Mouse (Mus musculus) layer of hippocampus, adult 18-20 months (tissue): ENCODE results near the gene Kcnip4. TPM values are rescaled to one million over a fixed set of nuclear protein-coding genes. Genes with fewer than 3 reads are reported as not detected.

ENCODE experiments used
- DNase-seq, 2 experiments: peaks; one replicate each; pipeline ENCODE4 v3.0.0; 2022; ENCODE audit warnings: low spot score in 2 of 2
- total RNA-seq, 2 experiments: library from RNA; stranded (reverse); gene quantifications; 2 replicates each; pipeline ENCODE4 v1.2.3; 2021

The Kcnip4 gene
- total RNA-seq, 2 experiments from 2014 or later: 56.3 to 58.4 TPM

DNA sequence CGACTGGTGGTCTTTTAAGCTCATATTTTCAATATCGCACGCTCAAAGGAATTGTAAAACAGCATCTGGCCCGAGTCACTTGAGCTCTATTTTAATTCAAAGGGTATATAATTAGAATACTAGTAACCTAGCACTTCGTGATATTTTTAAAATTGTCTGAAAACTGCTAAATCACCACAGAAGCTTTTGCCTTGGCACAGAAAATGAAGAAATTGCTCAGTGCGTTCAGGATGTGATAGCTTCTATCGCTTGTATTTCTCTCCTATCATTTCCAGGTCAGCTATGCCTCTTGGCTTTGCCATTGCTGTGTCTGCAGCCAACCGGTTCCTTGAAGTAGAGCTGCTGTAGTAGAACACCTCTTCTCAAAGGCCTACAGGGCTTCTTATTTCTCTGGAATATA, 255.9 kb downstream of the Kcnip4 start:
- DNase-seq: peak in 1 of 2 experiments; percentile 13

DNA sequence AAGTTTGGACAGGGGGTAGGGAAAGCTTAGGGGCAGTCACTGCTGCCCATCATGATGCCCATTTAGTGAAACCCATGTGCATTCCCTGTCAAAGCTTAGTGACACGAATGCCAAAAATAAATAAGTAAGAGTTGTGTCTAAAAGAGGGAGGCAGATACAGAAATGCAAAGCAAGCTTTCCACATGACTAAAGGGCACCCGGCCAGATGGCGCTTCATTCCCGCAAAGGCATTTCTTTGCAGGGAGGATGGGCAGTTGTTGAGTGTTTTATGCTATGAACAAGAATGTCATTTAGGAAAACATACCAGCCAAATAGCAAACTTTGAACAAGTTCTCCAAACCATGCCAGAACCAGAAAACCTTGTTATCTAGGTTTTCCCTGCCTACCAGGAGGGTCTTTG, 265.4 kb downstream of the Kcnip4 start:
- no peak for DNase-seq

DNA sequence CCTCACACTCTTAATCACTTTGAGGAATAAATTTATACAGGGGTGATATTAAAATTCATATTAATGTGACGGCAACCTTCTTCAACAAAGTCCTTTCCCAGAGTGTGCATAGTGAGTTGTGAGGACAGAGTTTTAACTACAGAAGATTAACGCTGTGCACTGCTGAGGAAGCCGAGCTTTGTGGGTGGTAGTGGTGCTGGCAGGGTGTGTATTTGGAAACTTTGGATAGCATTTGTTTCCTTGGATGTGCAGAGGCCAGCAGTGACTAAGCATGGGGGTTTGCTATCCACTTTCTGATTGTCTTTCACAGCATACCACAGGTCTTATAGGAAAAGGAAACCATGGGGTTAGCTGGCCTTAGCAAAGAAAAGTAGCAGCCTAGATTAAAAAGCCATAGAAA, 267.9 kb downstream of the Kcnip4 start:
- no peak for DNase-seq

GRCm38 (mm10) chr5:49255983-49256382, 268.7 kb downstream of the Kcnip4 start:
- DNase-seq: peak in 1 of 2 experiments; percentile 55

DNA sequence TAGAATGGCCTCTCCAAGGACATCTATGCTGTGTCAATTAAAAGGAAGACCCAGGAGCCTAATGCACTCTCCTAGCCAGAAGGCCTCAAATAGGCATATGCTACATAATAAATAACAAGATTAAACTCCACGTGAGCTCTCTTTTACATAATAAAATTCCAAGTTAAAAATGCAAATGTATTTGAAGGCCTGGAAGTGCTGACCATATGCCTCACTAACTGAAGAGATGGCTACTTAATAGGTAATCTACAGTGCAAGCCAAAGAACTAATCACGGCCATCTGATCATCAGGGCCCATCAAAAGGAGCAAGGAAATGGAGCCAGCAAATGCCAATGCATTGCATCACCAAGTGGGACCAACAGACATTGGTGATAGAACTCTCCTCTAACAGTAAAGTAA, 277.6 kb downstream of the Kcnip4 start:
- no peak for DNase-seq

DNA sequence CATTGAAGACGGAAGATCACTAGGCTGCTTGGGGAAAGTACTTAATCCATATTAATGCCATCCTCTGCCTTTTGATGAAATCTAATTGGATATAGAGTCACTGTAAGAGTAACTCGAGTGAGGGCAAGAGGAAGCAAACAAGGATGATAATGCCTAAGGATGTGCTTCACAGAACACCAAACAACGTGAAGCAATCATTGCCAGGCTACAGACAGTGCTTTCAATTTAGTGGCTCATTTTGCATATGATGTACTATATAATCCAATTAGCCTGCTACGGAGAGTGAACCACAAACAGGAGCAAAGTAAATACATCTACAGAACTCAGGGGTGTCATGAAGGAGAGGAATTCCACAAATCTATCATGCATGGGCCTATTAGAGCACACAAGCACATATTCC, 280.3 kb downstream of the Kcnip4 start:
- DNase-seq: no peak

DNA sequence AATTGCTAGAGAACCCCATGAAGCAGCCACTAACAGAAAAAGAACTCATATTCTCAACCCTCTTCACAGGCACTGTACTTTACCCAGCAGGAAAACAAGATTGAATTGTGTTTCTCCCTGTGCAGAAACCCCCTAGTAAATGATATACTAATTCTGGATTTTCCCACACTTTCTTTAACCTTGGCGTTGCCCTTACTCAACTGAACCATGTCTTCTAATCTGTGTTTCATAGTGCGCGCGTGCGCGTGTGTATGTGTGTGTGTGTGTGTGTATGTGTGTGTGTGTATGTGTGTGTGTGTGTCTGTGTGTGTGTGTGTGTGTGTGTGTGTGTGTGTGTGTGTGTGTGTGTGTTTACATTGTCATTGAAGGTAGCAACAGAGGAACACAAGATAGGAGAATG, 283.0 kb downstream of the Kcnip4 start:
- no peak for DNase-seq

DNA sequence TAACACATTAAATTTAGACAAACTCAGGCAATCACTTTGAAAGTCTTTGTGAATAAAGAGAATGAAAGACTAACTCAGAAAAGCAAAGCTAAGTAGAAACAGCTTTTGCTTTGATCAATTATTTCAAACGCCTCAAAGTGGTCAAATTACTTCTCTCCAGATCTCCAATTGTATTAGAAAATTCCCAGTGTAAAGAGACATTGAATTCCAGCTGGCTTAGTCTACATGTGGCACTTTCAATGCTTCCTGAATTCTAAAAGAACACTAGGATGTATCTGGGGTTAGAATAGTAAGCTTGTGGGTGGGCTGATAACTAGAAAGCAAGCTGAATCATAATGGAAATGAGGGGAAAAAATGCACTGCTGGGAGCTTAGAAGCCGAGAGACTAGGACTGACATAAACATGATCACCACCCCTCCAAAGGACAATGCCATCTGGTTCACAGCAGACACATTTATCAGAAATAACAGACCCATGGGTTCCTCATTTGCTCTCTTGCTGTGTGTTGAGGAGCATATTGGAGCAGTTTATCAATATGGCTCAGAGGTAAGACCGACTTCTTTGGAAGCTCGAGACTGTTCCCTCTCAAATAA, 323.4 kb downstream of the Kcnip4 start:
- peak; percentile 13 to 69 for DNase-seq

GRCm38 (mm10) chr5:49188236-49188635, 336.5 kb downstream of the Kcnip4 start:
- DNase-seq: no peak

- DNase-seq: peak in 1 of 2 experiments; percentile 7
Observed at GRCm38 (mm10) chr5:49150116-49150811, 374.4 kb downstream of the Kcnip4 start.

- DNase-seq: no peak
Observed at GRCm38 (mm10) chr5:49149684-49150083, 375.0 kb downstream of the Kcnip4 start.

- DNase-seq: no peak
Observed at GRCm38 (mm10) chr5:49095432-49095831, 429.3 kb downstream of the Kcnip4 start.

GRCm38 (mm10) chr5:49094945-49095344, 429.8 kb downstream of the Kcnip4 start:
- DNase-seq: peak in 1 of 2 experiments; percentile 57

DNA sequence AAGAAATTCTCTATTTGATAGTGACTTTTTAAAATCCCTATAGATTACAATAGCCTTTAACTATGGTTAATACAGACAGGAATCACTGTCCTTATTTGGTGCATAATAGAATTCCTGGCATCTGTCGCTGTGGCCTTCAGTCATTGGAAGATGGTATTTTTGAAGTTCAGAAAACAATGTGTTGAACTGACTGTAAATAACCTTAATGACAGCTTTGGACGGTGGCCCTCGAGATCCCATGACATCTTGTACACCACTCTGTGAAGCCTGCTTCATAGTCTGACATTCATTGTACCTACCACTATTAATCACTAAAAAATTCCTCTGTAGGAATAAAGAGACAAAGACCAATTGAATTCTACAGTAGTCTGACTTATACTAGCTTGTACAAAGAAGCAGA, 430.4 kb downstream of the Kcnip4 start:
- DNase-seq: no peak

GRCm38 (mm10) chr5:49090122-49090680, 434.5 kb downstream of the Kcnip4 start:
- peak; percentile 80 to 97 for DNase-seq

GRCm38 (mm10) chr5:49065646-49066045, 459.1 kb downstream of the Kcnip4 start:
- no peak for DNase-seq

DNA sequence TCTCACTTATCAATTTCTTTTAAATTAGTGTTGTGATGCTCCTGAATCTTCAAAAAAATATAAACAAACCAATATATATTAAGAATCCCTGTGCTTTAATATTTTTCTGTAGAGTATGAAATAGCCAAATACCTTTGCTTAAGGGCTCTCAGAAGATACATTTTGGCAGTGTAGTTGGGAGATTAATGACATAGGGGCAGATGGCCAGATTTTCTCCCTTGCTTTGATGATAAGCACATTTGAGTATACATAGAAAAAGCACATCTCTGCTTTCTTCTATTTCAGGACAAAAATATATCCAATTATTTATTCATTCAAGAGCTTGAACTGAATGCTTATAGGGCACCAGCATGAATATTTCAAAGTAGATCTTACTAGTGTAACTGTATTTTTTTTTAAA, 465.8 kb downstream of the Kcnip4 start:
- no peak for DNase-seq

DNA sequence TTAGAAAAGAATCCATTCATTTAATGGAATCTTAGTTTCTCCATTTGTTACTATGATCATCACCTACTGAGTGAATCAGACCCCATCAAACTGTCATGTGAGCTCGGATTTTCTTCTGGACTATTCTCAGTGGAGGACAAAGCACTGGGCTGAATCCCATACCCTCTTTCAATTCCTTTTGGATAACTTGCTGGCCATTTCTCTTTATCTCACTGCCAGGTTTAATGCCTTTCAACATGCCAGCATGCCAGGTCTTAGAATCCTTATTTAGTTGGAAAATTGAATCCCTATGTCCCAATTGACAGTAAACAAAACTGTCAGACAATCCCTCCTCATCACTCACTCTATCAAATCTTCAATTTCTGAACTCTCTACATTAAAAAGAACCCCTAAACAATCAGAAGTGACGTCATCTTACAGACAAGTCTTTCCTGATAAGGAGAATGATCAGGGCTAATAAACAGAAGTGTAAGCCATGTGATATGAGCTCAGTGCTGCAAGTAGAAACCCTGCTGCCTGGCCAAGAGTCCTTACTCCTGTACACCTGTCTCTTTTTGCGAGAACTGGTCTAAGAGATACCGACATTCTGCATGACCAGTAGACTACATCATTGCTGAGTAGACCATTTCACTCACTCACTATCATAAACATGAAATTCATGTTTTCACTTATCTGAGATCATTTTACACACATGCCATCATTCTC, 466.9 kb downstream of the Kcnip4 start:
- DNase-seq: no peak

- no peak for DNase-seq
Observed at GRCm38 (mm10) chr5:49047960-49048359, 476.7 kb downstream of the Kcnip4 start.

DNA sequence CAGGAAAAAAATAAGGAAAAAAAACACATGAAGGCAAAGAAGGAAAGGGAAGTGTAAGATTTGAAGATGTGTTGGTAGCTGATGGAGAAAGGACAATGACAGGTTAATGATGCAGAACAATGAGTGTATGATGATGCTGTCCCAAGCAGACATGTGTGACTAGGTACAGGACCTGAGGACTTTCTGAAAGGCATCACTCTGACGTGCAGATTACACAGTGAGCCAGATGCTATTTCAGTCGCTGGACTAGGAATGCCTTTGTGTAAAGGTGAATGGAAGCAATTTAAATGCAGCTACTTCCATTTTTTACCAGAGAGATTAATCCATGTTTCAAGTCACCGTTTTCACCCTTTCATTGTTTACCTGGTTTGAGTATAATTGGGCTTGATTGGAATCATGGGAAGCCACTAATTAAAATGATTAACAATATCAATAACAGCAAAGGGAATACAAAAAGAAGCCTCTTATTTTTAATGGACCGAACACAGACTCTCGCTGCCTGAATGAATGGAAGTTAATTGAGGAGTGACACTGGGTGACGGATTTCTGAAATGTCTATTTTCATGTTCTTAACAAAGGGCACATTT, 483.4 kb downstream of the Kcnip4 start:
- no peak for DNase-seq

GRCm38 (mm10) chr5:48997359-48997758, 527.3 kb downstream of the Kcnip4 start:
- no peak for DNase-seq
